Mouse (Mus musculus) layer of hippocampus, postnatal 10 days (tissue): ENCODE measurements around the gene Upk3bl. TPM values are rescaled to one million over a fixed set of nuclear protein-coding genes. Genes with fewer than 3 reads are reported as not detected.
A peak's percentile ranks its signal among the peaks of the same experiment; 100 is the strongest.
"Not testable (repeated sequence)": the region's sequence is repeated elsewhere in the genome, so short reads cannot be mapped to it uniquely, and the experiment has no call there.

ENCODE experiments used
- DNase-seq, 2 experiments: peaks; one replicate each; pipeline ENCODE4 v3.0.0; 2021; ENCODE audit warnings: low spot score in 2 of 2
- microRNA-seq, 2 experiments: library from miRNA; unstranded; fragments of <30 nt; microRNA quantifications; one replicate each; pipeline ENCODE4 v1.2.0; 2021
- total RNA-seq, 2 experiments: library from RNA; stranded (reverse); gene quantifications; 2 replicates each; pipeline ENCODE4 v1.2.3; 2021

The Upk3bl gene
- total RNA-seq, 2 experiments from 2014 or later = not detected

DNA sequence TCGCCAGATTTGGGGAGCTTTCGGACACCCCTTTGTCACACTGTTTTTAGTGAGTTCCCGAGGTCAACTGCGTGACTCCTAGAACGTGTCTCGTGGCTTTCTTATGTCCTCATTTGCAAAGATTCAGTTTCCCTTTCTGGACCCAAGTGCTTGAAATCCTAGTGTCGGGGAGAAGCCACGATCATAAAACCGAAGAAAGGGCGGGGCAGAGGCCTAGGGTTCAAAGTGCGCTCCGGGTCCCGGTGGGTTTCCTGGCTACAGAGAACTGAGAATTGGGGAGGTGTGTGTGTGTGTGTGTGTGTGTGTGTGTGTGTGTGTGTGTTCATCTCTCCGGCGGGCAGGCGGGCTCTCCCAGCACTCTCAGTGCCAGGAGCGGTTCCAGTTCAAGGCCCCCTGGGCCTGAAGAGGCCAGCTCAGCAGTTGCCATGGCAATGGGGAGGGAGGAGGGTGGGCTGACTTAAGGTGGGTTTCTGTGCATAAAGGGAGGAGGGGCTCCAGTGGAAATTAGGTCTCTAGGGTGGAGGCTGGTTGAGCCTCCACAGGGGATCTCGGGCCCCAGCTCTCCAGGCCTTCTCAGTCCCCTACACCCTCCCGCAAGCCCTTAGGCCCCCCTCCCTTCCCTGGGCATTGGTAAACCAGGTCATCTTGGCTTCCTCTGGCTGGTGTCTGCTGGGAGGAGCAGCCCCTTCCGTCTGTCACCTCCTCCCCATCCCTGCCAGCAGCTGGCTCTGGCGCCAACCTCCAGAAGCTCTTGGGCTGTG is 30.8 kb downstream of the Upk3bl start:
- DNase-seq = no peak

DNA sequence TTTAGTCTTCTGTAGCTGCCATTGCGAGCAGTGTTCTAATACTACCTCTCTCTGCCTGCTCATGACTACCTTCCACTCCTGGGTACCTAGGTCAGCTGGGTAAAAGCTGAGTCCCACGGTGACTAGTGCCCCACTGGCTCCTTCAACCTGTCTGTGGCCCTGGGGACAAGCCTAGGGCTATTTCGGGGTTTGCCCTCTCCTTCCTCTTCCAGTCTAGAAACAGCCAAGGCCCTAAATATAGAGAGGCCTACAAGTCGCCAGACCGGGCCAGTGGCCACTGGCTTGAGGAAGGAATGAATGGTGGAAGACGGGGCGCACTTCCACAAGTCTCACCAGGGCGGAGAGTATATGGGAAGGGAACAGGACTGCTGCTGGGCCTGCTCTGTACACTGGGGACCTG is 32.0 kb downstream of the Upk3bl start:
- DNase-seq = no peak

DNA sequence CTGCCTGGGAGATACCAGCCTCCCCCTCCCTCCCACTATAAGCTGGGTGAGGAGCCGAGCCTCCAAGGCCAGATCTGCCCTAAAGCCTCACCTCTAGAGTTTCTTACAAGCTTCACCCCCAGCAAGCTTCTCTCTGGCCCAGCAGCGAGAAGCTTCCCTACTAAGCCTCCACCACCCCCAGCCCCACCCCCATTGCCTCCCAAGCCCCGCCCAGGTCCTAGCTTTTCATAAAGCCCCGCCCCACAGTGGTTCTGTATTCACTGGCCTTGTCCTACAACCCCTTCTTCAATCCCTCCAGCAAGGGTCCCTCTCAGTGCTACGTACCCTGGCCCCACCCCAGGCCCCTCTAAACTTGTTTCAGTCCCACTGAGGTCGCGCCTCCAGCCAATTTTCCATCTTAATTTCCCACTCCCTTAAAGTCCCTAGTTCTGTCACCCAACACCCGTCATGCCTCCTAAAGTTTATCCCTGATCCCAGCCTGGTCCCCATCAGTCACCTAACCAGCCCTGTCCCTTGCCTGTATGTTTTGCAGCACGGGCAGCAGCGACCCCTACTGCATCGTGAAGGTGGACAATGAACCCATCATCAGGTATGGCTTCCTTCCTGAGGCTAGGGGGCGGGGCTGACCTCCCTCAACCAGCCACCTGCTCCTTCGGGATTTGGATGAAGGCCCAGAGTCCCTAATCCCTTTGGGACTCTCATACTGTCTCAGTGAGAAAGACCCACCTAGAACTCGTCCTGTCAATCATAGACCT is 34.7 kb downstream of the Upk3bl start:
- no peak for DNase-seq

DNA sequence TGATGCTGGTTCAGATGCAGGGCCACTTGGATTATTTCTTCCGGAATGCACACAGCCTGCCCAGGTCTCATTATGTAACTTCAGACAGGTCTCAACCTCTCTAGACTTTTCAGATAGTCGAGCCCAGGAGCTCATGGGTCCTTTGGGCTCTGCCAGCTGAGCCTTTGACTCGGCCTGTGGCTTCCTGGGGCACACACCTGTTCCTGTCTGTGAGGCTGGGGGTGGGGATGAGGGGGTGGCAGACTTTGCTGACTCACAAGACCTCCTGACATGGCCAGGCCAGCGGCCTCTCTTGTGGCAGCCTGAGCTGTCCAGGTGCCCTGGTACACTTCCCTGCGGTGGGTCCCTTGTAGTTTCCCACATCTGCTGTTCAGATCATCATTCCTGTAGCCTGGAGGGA is 37.6 kb downstream of the Upk3bl start:
- DNase-seq = no peak

DNA sequence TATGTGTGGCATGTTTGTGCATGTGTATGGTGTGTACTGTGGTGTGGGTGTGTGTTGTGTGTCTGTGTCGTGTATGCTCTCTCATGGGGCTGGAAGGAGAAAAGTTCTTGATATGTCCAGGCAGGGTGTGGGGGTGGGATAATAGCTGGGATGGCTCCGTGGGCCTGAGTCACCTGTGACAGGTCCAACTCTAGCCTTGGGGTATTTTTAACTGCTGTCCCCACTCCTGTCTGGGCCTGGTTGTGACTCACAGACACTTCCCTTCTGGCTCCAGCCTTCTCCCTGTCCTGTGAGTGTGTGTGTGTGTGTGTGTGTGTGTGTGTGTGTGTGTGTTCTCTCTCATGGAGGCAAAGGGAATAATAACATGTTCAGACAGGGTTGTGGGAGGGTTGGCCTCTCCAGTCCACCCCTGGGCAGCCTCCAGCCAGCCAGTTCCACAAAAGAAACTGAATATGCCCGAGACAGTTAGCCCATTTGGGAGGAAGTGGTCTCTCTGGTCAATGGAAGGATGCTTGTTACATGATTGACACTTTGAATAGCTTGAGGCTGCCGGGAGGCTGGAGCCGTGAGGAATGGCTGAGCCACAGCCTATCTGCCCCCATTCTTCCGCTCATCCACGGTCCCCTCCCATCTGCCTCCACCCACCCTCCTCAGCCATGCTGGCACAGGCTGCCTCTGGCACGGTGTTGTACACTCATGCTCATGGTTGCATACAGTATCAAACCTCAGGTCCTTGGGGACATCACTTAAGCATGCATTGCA is 40.1 kb downstream of the Upk3bl start:
- no peak for DNase-seq

DNA sequence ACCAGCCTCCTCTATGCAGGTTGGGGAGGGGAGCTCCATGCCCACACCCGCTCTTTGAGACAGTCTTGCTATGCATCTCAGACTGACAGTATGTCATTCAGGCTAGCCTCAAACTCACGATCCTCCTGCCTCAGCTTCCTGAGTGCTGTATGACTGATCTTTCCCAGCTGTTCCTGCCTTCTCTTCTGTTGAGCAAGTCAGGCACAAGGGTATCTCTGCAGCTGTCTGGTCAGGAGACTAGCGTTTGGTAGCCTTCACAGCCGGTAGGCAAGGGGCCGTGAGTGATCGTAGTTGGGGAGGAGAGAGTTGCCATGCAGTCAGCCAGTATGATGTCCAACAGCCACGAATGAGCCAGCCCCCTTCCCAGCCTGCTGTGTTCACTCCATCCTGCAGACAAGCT is 40.8 kb downstream of the Upk3bl start:
- DNase-seq = no peak

DNA sequence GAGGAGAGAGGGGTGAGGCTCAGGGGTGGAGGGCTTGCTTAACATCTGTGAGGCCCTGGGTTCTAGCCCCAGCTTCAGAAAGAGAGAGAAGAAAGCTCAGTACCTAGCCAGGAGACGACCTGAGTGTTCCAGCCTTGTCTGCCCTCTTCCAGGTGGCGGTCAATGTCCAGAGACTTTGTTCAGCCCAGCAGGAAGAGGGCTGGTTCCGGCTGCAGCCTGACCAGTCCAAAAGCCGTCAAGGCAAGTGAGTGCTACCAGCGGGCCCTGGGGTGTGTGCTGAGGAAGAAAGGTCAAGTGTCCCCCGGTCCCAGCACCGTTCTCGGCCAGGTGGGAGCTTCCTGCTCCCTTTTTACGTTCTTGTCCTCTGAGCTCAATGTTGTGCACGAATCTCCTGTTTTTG is 44.2 kb downstream of the Upk3bl start:
- no peak for DNase-seq

DNA sequence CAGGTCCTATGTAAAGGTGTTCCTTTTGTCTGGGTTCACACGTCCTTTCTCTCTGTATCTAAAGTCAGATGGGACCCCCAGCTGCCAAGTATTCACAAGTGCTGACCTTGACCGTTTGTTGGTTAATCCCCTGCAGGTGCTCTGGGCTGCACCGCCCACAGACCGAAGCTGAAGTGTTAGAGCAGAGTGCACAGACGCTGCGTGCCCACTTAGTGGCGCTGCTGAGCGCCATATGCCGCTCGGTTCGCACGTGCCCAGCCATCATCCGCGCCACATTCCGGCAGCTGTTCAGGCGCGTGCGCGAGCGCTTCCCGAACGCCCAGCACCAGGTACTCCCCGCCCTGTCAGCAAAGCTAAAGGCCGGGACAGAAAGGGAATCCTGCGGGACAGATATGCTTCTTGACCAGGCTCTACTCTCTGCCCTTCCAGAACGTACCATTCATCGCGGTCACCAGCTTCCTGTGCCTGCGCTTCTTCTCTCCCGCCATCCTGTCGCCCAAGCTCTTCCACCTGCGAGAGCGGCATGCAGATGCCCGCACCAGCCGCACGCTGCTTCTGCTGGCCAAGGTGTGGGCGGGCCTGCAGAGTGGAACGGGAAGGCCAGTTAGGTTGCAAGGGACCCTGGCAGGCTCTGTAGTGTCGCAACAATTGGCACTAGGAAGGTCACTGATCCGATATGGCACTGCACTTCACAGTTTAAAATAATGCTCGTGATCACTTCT is 48.0 kb downstream of the Upk3bl start:
- peak; percentile 74 to 81 for DNase-seq

DNA sequence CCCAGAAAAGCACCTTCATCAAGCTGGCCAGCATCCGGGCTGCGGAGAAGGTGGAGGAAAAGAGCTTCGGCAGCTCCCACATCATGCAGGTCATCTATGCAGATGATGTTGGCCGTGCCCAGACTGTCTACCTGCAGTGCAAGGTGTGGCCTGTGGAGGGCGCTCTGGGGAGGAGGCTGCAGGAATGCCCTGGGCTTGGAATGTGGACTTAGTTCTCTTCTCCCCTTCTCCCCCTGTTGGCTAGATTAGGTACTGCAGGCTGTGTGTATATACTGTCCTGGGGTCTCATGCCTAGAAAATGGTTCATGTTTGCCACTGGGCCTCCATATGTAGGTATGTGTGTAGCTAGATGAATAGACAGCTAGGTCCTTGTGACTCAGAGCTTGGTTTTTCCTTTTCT is 50.2 kb downstream of the Upk3bl start:
- peak; percentile 29 to 37 for DNase-seq

DNA sequence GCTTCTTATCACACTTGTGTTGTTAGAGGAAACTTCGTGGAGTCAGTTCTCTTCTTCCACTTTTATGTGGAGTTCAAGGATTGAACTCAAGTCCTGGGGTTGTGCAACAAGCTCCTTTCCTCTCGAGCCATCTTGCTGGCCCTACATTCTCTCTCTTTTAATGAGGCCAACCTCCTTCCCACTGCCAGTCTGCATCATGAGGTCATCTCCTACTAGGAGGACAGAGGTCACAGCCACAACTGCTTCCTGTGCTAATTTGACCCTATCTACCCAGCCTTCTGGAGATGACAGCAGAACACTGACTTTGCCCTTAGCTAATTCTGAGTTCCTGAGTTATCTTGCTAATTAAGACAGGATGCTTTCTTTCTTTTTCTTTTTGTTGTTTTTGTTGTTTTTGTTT is 54.2 kb downstream of the Upk3bl start:
- DNase-seq = no peak

DNA sequence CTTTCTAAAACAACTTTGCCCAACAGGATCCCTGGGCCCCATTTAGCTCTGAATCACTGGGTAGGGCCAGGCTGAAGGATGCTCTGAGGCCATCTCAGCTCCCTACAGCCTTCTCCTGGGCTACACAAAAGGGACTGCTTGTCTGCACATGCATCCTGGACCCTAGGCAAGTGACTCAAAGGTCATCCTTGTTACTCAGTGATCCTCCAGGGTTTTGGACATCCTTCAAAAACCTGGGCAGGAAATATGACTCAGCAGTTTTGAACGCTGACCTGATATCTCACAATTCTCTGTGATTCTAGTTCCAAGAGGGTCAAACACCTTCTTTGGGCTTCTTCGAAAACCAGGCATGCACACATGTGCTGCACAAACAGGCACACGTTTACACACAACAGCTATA is 54.8 kb downstream of the Upk3bl start:
- DNase-seq = no peak

DNA sequence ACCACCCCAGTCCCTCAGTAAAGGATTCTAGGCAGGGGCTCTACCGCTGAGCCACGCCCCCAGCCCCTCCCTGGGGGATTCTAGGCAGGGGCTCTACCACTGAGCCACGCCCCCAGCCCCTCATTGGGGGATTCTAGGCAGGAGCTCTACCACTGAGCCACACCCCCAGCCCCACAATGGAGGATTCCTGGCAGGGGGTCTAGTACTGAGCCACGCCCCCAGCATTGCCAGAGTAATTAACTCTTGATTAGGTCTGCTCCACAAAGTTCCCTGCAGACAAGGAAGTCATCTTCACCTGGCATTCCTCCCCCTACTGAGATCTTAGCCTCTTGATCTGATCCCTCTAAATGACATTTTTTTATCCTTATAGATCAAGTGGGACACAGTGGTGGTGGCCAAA is 59.3 kb downstream of the Upk3bl start:
- DNase-seq = not testable (repeated sequence)

Small RNAs within 50 kb of the gene (microRNA-seq; reads per million reads assigned to microRNA genes)
- 1.2 to 3.1 reads per million in 2 experiments for gene Mir7035

Other genes with a start within 250 kb of the Upk3bl start
- 10 to 100 TPM; 62.6 to 72.2 TPM for gene Srrm3, start 247.6 kb upstream of the Upk3bl start, total RNA-seq
- gene Hspb1, start 166.6 kb upstream of the Upk3bl start, total RNA-seq = 1 to 10 TPM; 4.2 to 6.1 TPM
- gene Ywhag, start 119.9 kb upstream of the Upk3bl start, total RNA-seq = 1,000 to 10,000 TPM; 1,571 to 1,708 TPM
- gene Ssc4d, start 80.0 kb upstream of the Upk3bl start, total RNA-seq = 1 to 10 TPM; 2.1 to 2.3 TPM
- not detected for gene Zp3, start 74.4 kb upstream of the Upk3bl start, total RNA-seq
- gene Dtx2, start 59.7 kb upstream of the Upk3bl start, total RNA-seq = 10 to 100 TPM; 10.0 to 12.4 TPM
- not detected for gene Upk3b, start 16.0 kb upstream of the Upk3bl start, total RNA-seq
- gene Rasa4, start 29.4 kb downstream of the Upk3bl start, total RNA-seq = 1 to 10 TPM; 4.3 to 8.5 TPM
- gene Polr2j, start 62.1 kb downstream of the Upk3bl start, total RNA-seq = 10 to 100 TPM; 63.5 to 92.7 TPM
- 10 to 100 TPM; 15.9 to 16.5 TPM for gene Lrwd1, start 81.6 kb downstream of the Upk3bl start, total RNA-seq
- gene Alkbh4, start 81.7 kb downstream of the Upk3bl start, total RNA-seq = 10 to 100 TPM; 10.0 to 10.7 TPM
- gene Orai2, start 116.2 kb downstream of the Upk3bl start, total RNA-seq = 10 to 100 TPM; 80.6 to 98.3 TPM
- gene Prkrip1, start 144.5 kb downstream of the Upk3bl start, total RNA-seq = 10 to 100 TPM; 45.2 to 46.3 TPM
- 10 to 100 TPM; 13.2 to 13.4 TPM for gene Sh2b2, start 192.1 kb downstream of the Upk3bl start, total RNA-seq